Comparison of ENCODE assay signal across 15 mouse cellular contexts in genomic region chr5:133656837-133657236, GRCm38 (mm10).
"Had no signal": no experiment of that assay in that cellular context is flagged by ENCODE, and none has a peak within 500 bp of the region (broad histone marks: within the 10 kb centered on the region; RNA-seq: fewer than 3 reads in every experiment).

No protein-coding gene starts in this region.

- H3K4me1 ChIP-seq: limb, embryonic 13.5 days; midbrain, embryonic 10.5 days; midbrain, embryonic 15.5 days; neural tube, embryonic 13.5 days had no signal

- DNase-seq: kidney, postnatal 10 days; kidney, postnatal 4 days; left cerebral cortex, postnatal 4 days; lung, postnatal 10 days; retina, postnatal 1 day; right cerebral cortex, postnatal 4 days; spleen, adult 18-20 months; thymus, adult 18-20 months; thymus, postnatal 25 days had no signal

- H3K27me3 ChIP-seq: limb, embryonic 13.5 days; midbrain, embryonic 15.5 days; neural tube, embryonic 13.5 days had no signal

- H3K4me2 ChIP-seq: limb, embryonic 13.5 days; midbrain, embryonic 15.5 days; neural tube, embryonic 13.5 days had no signal

- ATAC-seq: midbrain, embryonic 15.5 days had no signal

- H3K9ac ChIP-seq: limb, embryonic 13.5 days; liver, embryonic 14.5 days; midbrain, embryonic 15.5 days; neural tube, embryonic 13.5 days had no signal

- H3K4me3 ChIP-seq: layer of hippocampus, adult 2 months; limb, embryonic 13.5 days; midbrain, embryonic 10.5 days; midbrain, embryonic 15.5 days; neural tube, embryonic 13.5 days had no signal

- H3K36me3 ChIP-seq: limb, embryonic 13.5 days; midbrain, embryonic 10.5 days; midbrain, embryonic 15.5 days; neural tube, embryonic 13.5 days had no signal

- H3K27ac ChIP-seq: layer of hippocampus, adult 2 months; limb, embryonic 13.5 days; liver, embryonic 14.5 days; midbrain, embryonic 10.5 days; midbrain, embryonic 15.5 days; neural tube, embryonic 13.5 days had no signal

- H3K9me3 ChIP-seq: midbrain, embryonic 10.5 days; midbrain, embryonic 15.5 days had no signal
